Mouse (Mus musculus): ENCODE measurements around the gene Ift57. TPM values are rescaled to one million over a fixed set of nuclear protein-coding genes. Genes with fewer than 3 reads are reported as not detected.

Gene Ift57
- total RNA-seq (2012; rRNA removed) (12.5 and 13.3 TPM in 2 replicates), total RNA-seq (2014; rRNA removed) (21.3 and 24.8 TPM in 2 replicates), polyA plus RNA-seq (2012; ENCODE audit: insufficient read length, low read depth) (28.8 and 34.4 TPM in 2 replicates)

DNA sequence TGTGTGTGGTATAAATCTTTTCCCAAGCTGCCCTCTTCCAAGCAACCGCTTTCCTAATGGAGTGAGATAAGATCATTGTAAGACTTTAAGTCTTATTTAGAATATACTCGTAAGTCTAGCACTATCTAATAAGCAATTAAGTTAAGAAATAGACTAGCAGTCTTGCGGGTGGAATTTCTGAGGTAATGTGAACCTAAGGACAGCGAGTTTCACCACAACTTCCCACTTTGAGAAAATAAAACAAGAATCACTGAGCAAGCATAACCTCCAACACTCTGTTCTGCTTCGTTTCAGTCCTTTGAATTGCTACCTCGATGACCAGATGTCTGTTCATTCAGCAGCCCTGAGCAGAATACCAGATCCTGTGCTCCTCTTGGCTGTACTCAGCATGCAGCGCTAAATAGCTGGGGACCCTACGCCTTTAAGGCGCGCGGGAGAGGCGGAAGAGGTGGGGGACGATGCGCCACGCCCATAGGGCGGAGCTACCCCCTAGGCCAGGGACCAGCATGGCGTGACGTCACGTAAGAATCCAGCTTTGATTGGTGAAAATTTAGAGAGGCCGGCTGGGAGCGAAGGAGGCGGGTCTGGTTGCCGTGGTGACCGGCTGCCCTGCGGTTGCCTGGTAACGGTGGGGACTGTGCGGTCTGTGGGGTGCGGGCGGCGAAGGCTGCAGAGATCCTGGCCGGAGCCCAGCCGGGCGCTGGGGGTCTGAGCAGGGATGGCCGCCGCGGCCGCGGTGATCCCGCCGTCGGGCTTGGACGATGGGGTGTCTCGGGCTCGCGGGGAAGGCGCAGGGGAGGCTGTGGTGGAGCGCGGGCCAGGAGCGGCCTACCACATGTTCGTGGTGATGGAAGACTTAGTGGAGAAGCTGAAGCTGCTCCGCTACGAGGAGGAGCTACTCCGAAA lies at the start of gene Ift57:
Gene Ift57, plus strand, starts transcription at position 614 of the 906 bp plus-strand sequence.
- in situ Hi-C loops (cut with MboI; ENCODE audit: low pct_ligation_motif_present, low pct_unique_long_range_greater_than_20kb, low sequenced_read_pairs) (no loop called here), dilution Hi-C loops (cut with MboI; ENCODE audit: extremely low pct_ligation_motif_present, extremely low pct_unique_long_range_greater_than_20kb, low sequenced_read_pairs) (no loop called here)
- peaks cover 0 to 5% of the 10 kb centered on the region in 2 experiments for H3K36me3 ChIP-seq (replicated peaks in 1 of 2; ENCODE audit: control insufficient read depth in 1 of 2, insufficient read depth in 1 of 2, low read length in 1 of 2)
- peak within 1 kb of the TSS; percentile 60 for H3K9ac ChIP-seq (ENCODE audit: insufficient read depth, low read depth)
- no peak within 1 kb of the TSS for H3K27ac ChIP-seq (ENCODE audit: insufficient read depth, low read depth)
- H3K4me1 ChIP-seq (ENCODE audit: control insufficient read depth in 1 of 2, insufficient read depth in 2 of 2) = peaks cover 2 to 31% of the 10 kb centered on the region in 2 experiments
- peak within 1 kb of the TSS; percentile 82 to 93 (median 87) for H3K4me3 ChIP-seq (replicated peaks in 1 of 3; ENCODE audit: low read depth in 2 of 3, low read length in 2 of 3, poor library complexity in 1 of 3)
- H3K9me3 ChIP-seq (replicated peaks; ENCODE audit: low read length) = no peaks in the 10 kb centered on the region
- peak; percentile 100 for DNase-seq (ENCODE audit: extremely low read depth)
- H3K79me2 ChIP-seq (replicated peaks; ENCODE audit: control insufficient read depth, extremely low read depth, insufficient read depth, poor library complexity, severe bottlenecking) = no peaks in the 10 kb centered on the region
- peak within 1 kb of the TSS; percentile 93 for H3K4me2 ChIP-seq (ENCODE audit: insufficient read depth, low read depth, poor library complexity, severe bottlenecking)
- no peaks in the 10 kb centered on the region for H3K27me3 ChIP-seq (replicated peaks)
- no peak for TF ChIP-seq KAT2A (IDR thresholded peaks at IDR 0.05; ENCODE audit: insufficient replicate concordance, low read length)
- no peak for TF ChIP-seq E2F4 (IDR thresholded peaks at IDR 0.05; ENCODE audit: insufficient replicate concordance, low read depth, low read length)
- peak; percentile 93 for TF ChIP-seq ELF1 (IDR thresholded peaks at IDR 0.05; ENCODE audit: low read depth, low read length)
- no peak for TF ChIP-seq ZC3H11A (IDR thresholded peaks at IDR 0.05; ENCODE audit: low read depth, low read length)
- TF ChIP-seq RCOR1 (conservative IDR thresholded peaks at IDR 0.05; ENCODE audit: low read depth, low read length) = no peak
- TF ChIP-seq HCFC1 (IDR thresholded peaks at IDR 0.05; ENCODE audit: low read depth, low read length) = peak; percentile 69
- TF ChIP-seq SMC3 (IDR thresholded peaks at IDR 0.05; ENCODE audit: low read depth, low read length) = peak; percentile 2; the same call in 1 of the 2 replicates
- no peak for TF ChIP-seq PAX5 (IDR thresholded peaks at IDR 0.05; ENCODE audit: low read length)
- TF ChIP-seq MAFK (IDR thresholded peaks at IDR 0.05; ENCODE audit: insufficient replicate concordance, low read length) = 0 out of 2 replicates have a peak, but pooled peaks have one; percentile 31
- TF ChIP-seq POLR2AphosphoS2 (IDR thresholded peaks at IDR 0.05; ENCODE audit: low read depth, low read length) = peak; percentile 83; the same call in 1 of the 2 replicates
- peak; percentile 77; the same call in 1 of the 2 replicates for TF ChIP-seq MYC (IDR thresholded peaks at IDR 0.05; ENCODE audit: low read depth, low read length)
- no peak for TF ChIP-seq BHLHE40 (IDR thresholded peaks at IDR 0.05; ENCODE audit: low read depth, low read length)
- TF ChIP-seq CTCF (conservative IDR thresholded peaks at IDR 0.05 in 1 of 2, IDR thresholded peaks at IDR 0.05 in 1 of 2; ENCODE audit: low read depth in 2 of 2, low read length in 2 of 2) = no peak
- TF ChIP-seq CHD2 (IDR thresholded peaks at IDR 0.05; ENCODE audit: low read length) = no peak
- peak; percentile 80; the same call in 1 of the 2 replicates for TF ChIP-seq MAX (IDR thresholded peaks at IDR 0.05; ENCODE audit: low read length)
- TF ChIP-seq USF2 (conservative IDR thresholded peaks at IDR 0.05; ENCODE audit: low read depth, low read length) = no peak
- TF ChIP-seq ZMIZ1 (IDR thresholded peaks at IDR 0.05; ENCODE audit: low read depth, low read length) = peak; percentile 87
- no peak for TF ChIP-seq ZNF384 (IDR thresholded peaks at IDR 0.05; ENCODE audit: low read depth, low read length)
- peak; percentile 87 for TF ChIP-seq TCF12 (IDR thresholded peaks at IDR 0.05; ENCODE audit: low read depth, low read length)
- no peak for TF ChIP-seq ZKSCAN1 (IDR thresholded peaks at IDR 0.05; ENCODE audit: borderline replicate concordance, low read depth, low read length)
- peak; percentile 97 for TF ChIP-seq POLR2A (IDR thresholded peaks at IDR 0.05; ENCODE audit: low read depth, low read length)
- TF ChIP-seq TBP (conservative IDR thresholded peaks at IDR 0.05; ENCODE audit: low read depth, low read length) = peak; percentile 96
- TF ChIP-seq NRF1 (IDR thresholded peaks at IDR 0.05; ENCODE audit: low read depth, low read length) = peak; percentile 52; the same call in 1 of the 2 replicates
- peak; percentile 82 for TF ChIP-seq JUN (IDR thresholded peaks at IDR 0.05; ENCODE audit: insufficient read depth, low read depth, low read length)
- peak; percentile 99 for TF ChIP-seq MXI1 (IDR thresholded peaks at IDR 0.05; ENCODE audit: low read depth, low read length)
- TF ChIP-seq MEF2A (IDR thresholded peaks at IDR 0.05; ENCODE audit: borderline replicate concordance, low read depth, low read length) = peak; percentile 61; the same call in 1 of the 2 replicates
- no peak for TF ChIP-seq RAD21 (IDR thresholded peaks at IDR 0.05; ENCODE audit: low read depth, low read length)
- TF ChIP-seq MAZ (IDR thresholded peaks at IDR 0.05; ENCODE audit: low read depth, low read length) = peak; percentile 88; the same call in 1 of the 2 replicates
- no peak for TF ChIP-seq GABPA (IDR thresholded peaks at IDR 0.05; ENCODE audit: insufficient replicate concordance, low read depth, low read length)
- no peak for TF ChIP-seq IRF4 (IDR thresholded peaks at IDR 0.05; ENCODE audit: low read depth, low read length)
- TF ChIP-seq ETS1 (conservative IDR thresholded peaks at IDR 0.05; ENCODE audit: low read depth, low read length) = peak; percentile 45; the same call in 1 of the 2 replicates
- TF ChIP-seq USF1 (IDR thresholded peaks at IDR 0.05; ENCODE audit: low read depth, low read length) = no peak
- no peak for TF ChIP-seq UBTF (IDR thresholded peaks at IDR 0.05; ENCODE audit: low read depth, low read length)
- no peak for TF ChIP-seq CHD1 (IDR thresholded peaks at IDR 0.05; ENCODE audit: low read depth, low read length)
- TF ChIP-seq SIN3A (IDR thresholded peaks at IDR 0.05; ENCODE audit: low read length) = peak; percentile 96
- peak; percentile 76 for TF ChIP-seq EP300 (IDR thresholded peaks at IDR 0.05; ENCODE audit: low read length)
- peak; percentile 80 for TF ChIP-seq JUND (conservative IDR thresholded peaks at IDR 0.05; ENCODE audit: low read depth, low read length)

Measured in CH12.LX (cell line).